Mouse (Mus musculus) midbrain, embryonic 16.5 days (tissue): Measurements from ENCODE around the gene Ptges. TPM values are rescaled to one million over a fixed set of nuclear protein-coding genes. Genes with fewer than 3 reads are reported as not detected.

ENCODE experiments used
- ATAC-seq: fragments of 200-750 bp; cut with Nextera tagmentation; 2 replicates; pipeline ENCODE4 v1.8.0; 2017; ENCODE audit warnings: moderate TSS enrichment
- H3K27ac ChIP-seq: fragments of 300-500 bp; sonication (generic); 2 replicates; pipeline ENCODE4 v1.5.1; 2014; ENCODE audit warnings: mild to moderate bottlenecking, low read length, mixed read lengths
- H3K27me3 ChIP-seq: fragments of 300-500 bp; sonication (generic); 2 replicates; pipeline ENCODE4 v1.6.1; 2014; ENCODE audit warnings: low read depth, low read length, mixed read lengths; ENCODE audit not compliant: control insufficient read depth, insufficient read depth
- H3K36me3 ChIP-seq: fragments of 300-500 bp; sonication (generic); 2 replicates; pipeline ENCODE4 v1.6.1; 2014; ENCODE audit warnings: mild to moderate bottlenecking, low read length, moderate library complexity, mixed read lengths; ENCODE audit not compliant: control insufficient read depth, insufficient read depth
- H3K4me1 ChIP-seq: fragments of 300-500 bp; sonication (generic); 2 replicates; pipeline ENCODE4 v1.6.1; 2014; ENCODE audit warnings: mild to moderate bottlenecking, low read length, mixed read lengths; ENCODE audit not compliant: control insufficient read depth, insufficient read depth
- H3K4me2 ChIP-seq: fragments of 300-500 bp; sonication (generic); 2 replicates; pipeline ENCODE4 v1.6.1; 2014; ENCODE audit warnings: mild to moderate bottlenecking, low read length, mixed read lengths
- H3K4me3 ChIP-seq: fragments of 300-500 bp; sonication (generic); 2 replicates; pipeline ENCODE4 v1.5.1; 2014; ENCODE audit warnings: low read depth, mild to moderate bottlenecking, low read length, moderate library complexity, mixed read lengths
- H3K9ac ChIP-seq: fragments of 300-500 bp; sonication (generic); 2 replicates; pipeline ENCODE4 v1.6.1; 2014; ENCODE audit warnings: low read depth, low read length, mixed read lengths
- H3K9me3 ChIP-seq: fragments of 300-500 bp; sonication (generic); replicated peaks from 2 replicates; pipeline ENCODE4 v1.6.1; 2014; ENCODE audit warnings: mild to moderate bottlenecking, low read length, mixed read lengths; ENCODE audit not compliant: control insufficient read depth, poor library complexity, severe bottlenecking
- WGBS: fragments of 180-500 bp; shearing (Covaris S2); extraction: QIAGEN DNeasy Blood & Tissue Kit; methylation state at CpG from one replicate; pipeline ENCODE4 v1.1.7; 2014; 5-methylcytosine and 5-hydroxymethylcytosine counted together
- polyA plus RNA-seq: library from polyadenylated mRNA; unstranded; fragments of >200 nt; fragmentation: Nextera tagmentation; extraction: Ambion mirVana; gene quantifications from 2 replicates; pipeline ENCODE4 v1.2.1, GENCODE M21; 2015

Gene Ptges
- polyA plus RNA-seq, 1 experiment from 2014 or later: 5.2 TPM

GRCm38 (mm10) chr2:30875621-30876432, 53.8 kb downstream of the Ptges start:
- no peak overlapping the region for H3K4me3 ChIP-seq
- no peaks in the 10 kb centered on the region for H3K36me3 ChIP-seq
- no peak for ATAC-seq
- no peak overlapping the region for H3K27ac ChIP-seq
- H3K9me3 ChIP-seq: no peaks in the 10 kb centered on the region
- H3K27me3 ChIP-seq: no peaks in the 10 kb centered on the region
- no peak overlapping the region for H3K4me2 ChIP-seq
- no peak overlapping the region for H3K9ac ChIP-seq
- H3K4me1 ChIP-seq: 0 out of 2 replicates have a peak, but pooled peaks cover 3% of the 10 kb centered on the region
- WGBS: 56% methylated on average over 11 of the region's 11 CpGs

GRCm38 (mm10) chr2:30875096-30875495, 54.6 kb downstream of the Ptges start:
- Histone ChIP-seq H3K27ac (no peak overlapping the region), H3K9me3 (no peaks in the 10 kb centered on the region), H3K9ac (no peak overlapping the region), H3K4me1 (0 out of 2 replicates have a peak, but pooled peaks cover 3% of the 10 kb centered on the region), H3K4me3 (no peak overlapping the region), H3K36me3 (no peaks in the 10 kb centered on the region), H3K27me3 (no peaks in the 10 kb centered on the region), H3K4me2 (no peak overlapping the region)
- WGBS: 82% methylated on average over 7 of the region's 7 CpGs
- no peak for ATAC-seq

- no peak for ATAC-seq
- Histone ChIP-seq H3K9ac (no peak overlapping the region), H3K4me1 (0 out of 2 replicates have a peak, but pooled peaks cover 3% of the 10 kb centered on the region), H3K27ac (no peak overlapping the region), H3K4me2 (no peak overlapping the region), H3K4me3 (no peak overlapping the region), H3K9me3 (no peaks in the 10 kb centered on the region), H3K27me3 (no peaks in the 10 kb centered on the region), H3K36me3 (no peaks in the 10 kb centered on the region)
- 29% methylated on average over 10 of the region's 10 CpGs for WGBS
Measured at GRCm38 (mm10) chr2:30874445-30874844, 55.2 kb downstream of the Ptges start.

GRCm38 (mm10) chr2:30872669-30873068, 57.0 kb downstream of the Ptges start:
- no peak overlapping the region for H3K27ac ChIP-seq
- no peak overlapping the region for H3K9ac ChIP-seq
- ATAC-seq: no peak
- no peaks in the 10 kb centered on the region for H3K27me3 ChIP-seq
- no peak overlapping the region for H3K4me3 ChIP-seq
- WGBS: 79% methylated on average over 6 of the region's 6 CpGs
- H3K9me3 ChIP-seq: no peaks in the 10 kb centered on the region
- H3K36me3 ChIP-seq: no peaks in the 10 kb centered on the region
- H3K4me2 ChIP-seq: no peak overlapping the region
- H3K4me1 ChIP-seq: 0 out of 2 replicates have a peak, but pooled peaks cover 3% of the 10 kb centered on the region

- Histone ChIP-seq H3K27ac (no peak overlapping the region), H3K4me1 (0 out of 2 replicates have a peak, but pooled peaks cover 3% of the 10 kb centered on the region), H3K4me2 (no peak overlapping the region), H3K9me3 (no peaks in the 10 kb centered on the region), H3K27me3 (no peaks in the 10 kb centered on the region), H3K9ac (no peak overlapping the region), H3K36me3 (no peaks in the 10 kb centered on the region), H3K4me3 (no peak overlapping the region)
- WGBS: 63% methylated on average over 8 of the region's 8 CpGs
- ATAC-seq: no peak
Measured at GRCm38 (mm10) chr2:30870863-30871262, 58.8 kb downstream of the Ptges start.

GRCm38 (mm10) chr2:30865426-30865825, 64.2 kb downstream of the Ptges start:
- no peak for ATAC-seq
- Histone ChIP-seq H3K9ac (no peak overlapping the region), H3K4me2 (no peak overlapping the region), H3K4me3 (no peak overlapping the region), H3K9me3 (no peaks in the 10 kb centered on the region), H3K27ac (no peak overlapping the region), H3K36me3 (no peaks in the 10 kb centered on the region), H3K4me1 (peaks cover 4% of the 10 kb centered on the region; the same call in 1 of the 2 replicates), H3K27me3 (peaks cover 3% of the 10 kb centered on the region; the same call in 1 of the 2 replicates)
- WGBS: 68% methylated on average over 3 of the region's 3 CpGs

- H3K27me3 ChIP-seq: peaks cover 3% of the 10 kb centered on the region; the same call in 1 of the 2 replicates
- H3K4me1 ChIP-seq: peaks cover 4% of the 10 kb centered on the region; the same call in 1 of the 2 replicates
- peak overlapping the region; percentile 55 for H3K4me2 ChIP-seq
- H3K9me3 ChIP-seq: no peaks in the 10 kb centered on the region
- ATAC-seq: no peak
- H3K4me3 ChIP-seq: peak overlapping the region; percentile 26
- WGBS: 2% methylated on average over 35 of the region's 35 CpGs
- H3K27ac ChIP-seq: no peak overlapping the region
- H3K9ac ChIP-seq: peak overlapping the region; percentile 56; the same call in 1 of the 2 replicates
- H3K36me3 ChIP-seq: no peaks in the 10 kb centered on the region
Measured at GRCm38 (mm10) chr2:30864968-30865381, 64.7 kb downstream of the Ptges start.

GRCm38 (mm10) chr2:30863574-30863973, 66.1 kb downstream of the Ptges start:
- Histone ChIP-seq H3K36me3 (no peaks in the 10 kb centered on the region), H3K4me2 (no peak overlapping the region), H3K27ac (no peak overlapping the region), H3K4me1 (peaks cover 4% of the 10 kb centered on the region; the same call in 1 of the 2 replicates), H3K27me3 (peaks cover 3% of the 10 kb centered on the region; the same call in 1 of the 2 replicates), H3K9ac (no peak overlapping the region), H3K9me3 (no peaks in the 10 kb centered on the region), H3K4me3 (no peak overlapping the region)
- 86% methylated on average over 9 of the region's 9 CpGs for WGBS
- no peak for ATAC-seq

GRCm38 (mm10) chr2:30862081-30862480, 67.6 kb downstream of the Ptges start:
- Histone ChIP-seq H3K9ac (no peak overlapping the region), H3K4me2 (no peak overlapping the region), H3K4me3 (no peak overlapping the region), H3K9me3 (no peaks in the 10 kb centered on the region), H3K27me3 (peaks cover 3% of the 10 kb centered on the region; the same call in 1 of the 2 replicates), H3K36me3 (no peaks in the 10 kb centered on the region), H3K27ac (no peak overlapping the region), H3K4me1 (peaks cover 8% of the 10 kb centered on the region)
- WGBS: 49% methylated on average over 3 of the region's 4 CpGs
- no peak for ATAC-seq
